Mouse (Mus musculus): ENCODE data around the gene Fgfr2. TPM values are rescaled to one million over a fixed set of nuclear protein-coding genes. Genes with fewer than 3 reads are reported as not detected.

Fgfr2 gene
- total RNA-seq, 2 experiments from 2014 or later = 1.7 to 3.7 TPM

- ATAC-seq (replicated peaks; ENCODE audit: low FRiP score, poor library complexity, severe bottlenecking) = no peak
These were observed 757.3 kb downstream of the Fgfr2 start for GRCm38 (mm10) chr7:132365703-132366384.

GRCm38 (mm10) chr7:132365111-132365510, 758.0 kb downstream of the Fgfr2 start:
- ATAC-seq (replicated peaks; ENCODE audit: low FRiP score, poor library complexity, severe bottlenecking) = no peak

GRCm38 (mm10) chr7:132364506-132364905, 758.6 kb downstream of the Fgfr2 start:
- no peak for ATAC-seq (replicated peaks; ENCODE audit: low FRiP score, poor library complexity, severe bottlenecking)

- ATAC-seq (replicated peaks; ENCODE audit: low FRiP score, poor library complexity, severe bottlenecking) = no peak
These were observed 762.8 kb downstream of the Fgfr2 start for GRCm38 (mm10) chr7:132360336-132360735.

GRCm38 (mm10) chr7:132358709-132359108, 764.4 kb downstream of the Fgfr2 start:
- ATAC-seq (replicated peaks; ENCODE audit: low FRiP score, poor library complexity, severe bottlenecking) = no peak

GRCm38 (mm10) chr7:132358250-132358649, 764.9 kb downstream of the Fgfr2 start:
- 0 out of 2 replicates have a peak, but pooled peaks have one; percentile 19 for ATAC-seq (replicated peaks; ENCODE audit: low FRiP score, poor library complexity, severe bottlenecking)

GRCm38 (mm10) chr7:132357841-132358237, 765.3 kb downstream of the Fgfr2 start:
- no peak for ATAC-seq (replicated peaks; ENCODE audit: low FRiP score, poor library complexity, severe bottlenecking)

GRCm38 (mm10) chr7:132356881-132357840, 766.0 kb downstream of the Fgfr2 start:
- no peak for ATAC-seq (replicated peaks; ENCODE audit: low FRiP score, poor library complexity, severe bottlenecking)

- no peak for ATAC-seq (replicated peaks; ENCODE audit: low FRiP score, poor library complexity, severe bottlenecking)
These were observed 767.0 kb downstream of the Fgfr2 start for GRCm38 (mm10) chr7:132356185-132356584.

GRCm38 (mm10) chr7:132355767-132356166, 767.4 kb downstream of the Fgfr2 start:
- ATAC-seq (replicated peaks; ENCODE audit: low FRiP score, poor library complexity, severe bottlenecking) = no peak

GRCm38 (mm10) chr7:132349075-132349572, 774.0 kb downstream of the Fgfr2 start:
- no peak for ATAC-seq (replicated peaks; ENCODE audit: low FRiP score, poor library complexity, severe bottlenecking)

- ATAC-seq (replicated peaks; ENCODE audit: low FRiP score, poor library complexity, severe bottlenecking) = no peak
These were observed 775.7 kb downstream of the Fgfr2 start for GRCm38 (mm10) chr7:132347273-132348045.

GRCm38 (mm10) chr7:132345526-132346070, 777.6 kb downstream of the Fgfr2 start:
- no peak for ATAC-seq (replicated peaks; ENCODE audit: low FRiP score, poor library complexity, severe bottlenecking)

- ATAC-seq (replicated peaks; ENCODE audit: low FRiP score, poor library complexity, severe bottlenecking) = no peak
These were observed 778.5 kb downstream of the Fgfr2 start for GRCm38 (mm10) chr7:132344606-132345005.

GRCm38 (mm10) chr7:132343900-132344299, 779.2 kb downstream of the Fgfr2 start:
- no peak for ATAC-seq (replicated peaks; ENCODE audit: low FRiP score, poor library complexity, severe bottlenecking)

GRCm38 (mm10) chr7:132343146-132343545, 780.0 kb downstream of the Fgfr2 start:
- no peak for ATAC-seq (replicated peaks; ENCODE audit: low FRiP score, poor library complexity, severe bottlenecking)

- no peak for ATAC-seq (replicated peaks; ENCODE audit: low FRiP score, poor library complexity, severe bottlenecking)
These were observed 783.9 kb downstream of the Fgfr2 start for GRCm38 (mm10) chr7:132339041-132339839.

- ATAC-seq (replicated peaks; ENCODE audit: low FRiP score, poor library complexity, severe bottlenecking) = no peak
These were observed 784.8 kb downstream of the Fgfr2 start for GRCm38 (mm10) chr7:132338350-132338749.
